Mouse (Mus musculus): ENCODE measurements around the gene Ccdc88c.

Gene Ccdc88c

DNA sequence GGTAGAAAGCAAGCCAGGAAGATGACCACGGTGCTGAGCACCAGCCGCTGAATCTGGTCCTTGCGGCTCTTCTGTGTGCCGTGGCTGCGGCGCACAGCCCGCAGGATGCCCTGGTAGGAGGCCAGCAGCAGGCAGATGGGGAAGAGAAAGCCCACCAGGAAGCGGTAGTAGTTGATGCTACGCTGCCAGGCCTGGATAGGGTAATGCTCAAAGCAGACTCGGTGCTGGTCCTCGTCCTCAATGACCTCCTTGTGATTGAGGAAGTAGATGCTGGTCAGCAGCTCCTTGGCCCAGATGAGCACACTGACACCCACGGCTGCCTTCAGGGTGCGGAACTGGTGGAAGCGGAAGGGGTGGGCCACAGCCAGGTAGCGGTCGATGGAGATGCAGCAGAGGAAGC is 150.3 kb downstream of the Ccdc88c start:
- no peak for DNase-seq (ENCODE audit: low spot score in 2 of 2)

DNA sequence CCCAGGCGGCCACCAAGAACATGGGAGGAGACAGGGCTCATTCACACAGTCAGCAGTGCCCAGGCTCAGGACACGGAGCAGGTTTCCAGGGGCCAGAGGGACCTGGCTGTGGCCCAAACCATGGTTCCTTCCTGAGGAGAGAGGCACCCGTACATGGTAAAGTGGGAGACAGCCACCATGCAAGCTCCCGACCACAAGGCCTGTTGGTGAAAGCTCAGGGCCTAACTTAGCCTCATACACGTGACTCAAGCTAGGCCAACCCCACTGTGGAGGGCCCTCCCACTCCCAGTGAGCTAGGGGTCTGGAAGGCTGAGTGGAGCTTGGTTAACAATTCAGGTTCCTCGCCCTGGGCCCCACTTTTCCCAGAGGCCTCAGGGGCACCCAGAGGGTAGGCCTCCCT is 150.9 kb downstream of the Ccdc88c start:
- no peak for DNase-seq (ENCODE audit: low spot score in 2 of 2)

DNA sequence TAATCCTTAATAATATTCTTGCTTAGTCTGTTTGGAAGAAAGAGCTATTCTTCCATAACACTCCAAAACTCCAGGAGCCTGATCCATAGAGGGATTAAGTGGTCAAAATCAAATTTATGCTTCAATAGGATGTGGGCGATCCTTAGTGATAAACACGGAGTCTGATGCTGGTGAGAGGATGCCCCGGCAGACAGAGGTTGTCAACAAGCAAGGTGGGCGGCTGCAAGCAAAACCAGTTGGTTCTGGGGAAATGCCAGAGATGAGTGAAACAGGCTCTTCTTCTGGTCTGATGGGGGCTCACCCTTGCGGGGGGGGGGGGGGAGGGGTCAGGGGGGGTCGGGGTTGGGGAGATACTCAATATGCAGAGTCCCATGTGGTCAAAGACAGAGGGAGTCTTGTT is 152.9 kb downstream of the Ccdc88c start:
- no peak for DNase-seq (ENCODE audit: low spot score in 2 of 2)

DNA sequence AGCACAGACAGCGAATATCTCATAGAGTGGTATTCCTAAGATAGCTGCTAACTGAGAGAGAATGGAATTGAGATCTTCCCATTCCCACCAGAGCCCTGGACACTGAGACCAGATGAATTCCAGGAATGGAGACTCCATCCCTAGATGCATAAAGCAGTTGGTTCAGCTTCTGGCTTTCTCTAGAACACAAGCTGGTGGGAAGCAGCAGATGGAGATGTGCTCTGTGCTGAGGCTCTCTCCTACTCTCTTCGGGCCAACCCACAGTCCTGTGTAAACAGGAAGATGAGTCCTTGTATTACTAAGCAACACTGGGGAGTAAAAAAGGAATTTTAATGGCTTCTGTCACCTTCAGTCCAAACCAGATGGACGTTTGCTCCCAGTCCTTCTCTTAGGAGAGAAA is 153.3 kb downstream of the Ccdc88c start:
- no peak for DNase-seq (ENCODE audit: low spot score in 2 of 2)

DNA sequence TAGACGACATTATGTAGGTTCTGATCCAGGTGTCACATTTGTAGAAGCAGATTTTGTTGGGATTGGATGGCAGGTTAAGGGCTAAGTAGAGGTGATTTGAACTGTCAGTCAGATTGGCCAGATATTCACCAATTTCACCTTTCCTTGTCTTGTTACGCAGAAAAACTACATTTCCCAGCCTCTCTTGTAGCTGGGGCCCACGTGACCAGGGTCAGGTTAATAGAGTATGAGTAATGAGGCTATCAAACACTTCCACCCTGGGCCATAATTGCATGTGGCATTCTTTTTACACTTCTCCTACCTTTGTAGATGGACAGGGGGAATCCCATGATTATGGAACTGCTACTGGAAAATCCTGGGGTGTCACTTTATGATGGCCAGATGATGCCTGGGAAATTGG is 155.2 kb downstream of the Ccdc88c start:
- no peak for DNase-seq (ENCODE audit: low spot score in 2 of 2)

DNA sequence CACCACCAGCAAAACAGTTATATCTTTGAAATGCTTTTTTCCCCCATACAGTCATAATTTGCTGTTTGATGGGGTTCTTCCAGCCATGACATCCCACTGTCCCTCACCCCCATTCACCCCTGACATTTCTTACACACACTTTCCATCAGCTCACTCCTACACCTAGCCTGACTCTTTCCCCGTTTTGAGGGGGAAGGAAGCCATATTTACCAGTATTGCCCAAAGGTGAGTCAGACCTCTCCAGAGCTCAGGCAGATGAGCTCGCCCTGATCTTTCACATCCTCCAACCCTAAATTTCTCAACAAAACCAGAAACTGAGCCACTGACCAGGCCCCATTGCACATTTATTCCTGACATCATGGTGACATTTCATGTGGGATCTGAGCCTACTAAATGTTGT is 157.0 kb downstream of the Ccdc88c start:
- DNase-seq (ENCODE audit: low spot score in 2 of 2): no peak

DNA sequence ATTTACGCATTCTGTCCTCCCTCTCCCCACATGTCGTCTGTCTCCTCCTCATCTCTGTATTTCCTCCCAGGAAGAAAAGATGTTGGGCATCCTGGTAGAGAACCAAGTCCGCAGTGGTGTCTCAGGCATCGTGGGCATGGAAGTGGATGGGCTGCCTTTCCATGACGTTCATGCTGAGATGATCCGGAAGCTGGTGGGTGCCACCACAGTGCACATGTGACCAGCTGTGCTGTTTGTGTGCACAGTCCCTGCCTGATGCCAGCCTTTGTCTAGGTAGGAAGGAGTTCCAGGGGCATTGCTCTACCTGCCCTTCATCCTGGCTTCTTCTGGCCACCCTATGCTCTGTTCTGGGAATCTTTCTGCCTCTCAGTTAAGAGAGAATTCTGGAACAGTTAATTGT is 157.6 kb downstream of the Ccdc88c start:
- no peak for DNase-seq (ENCODE audit: low spot score in 2 of 2)

DNA sequence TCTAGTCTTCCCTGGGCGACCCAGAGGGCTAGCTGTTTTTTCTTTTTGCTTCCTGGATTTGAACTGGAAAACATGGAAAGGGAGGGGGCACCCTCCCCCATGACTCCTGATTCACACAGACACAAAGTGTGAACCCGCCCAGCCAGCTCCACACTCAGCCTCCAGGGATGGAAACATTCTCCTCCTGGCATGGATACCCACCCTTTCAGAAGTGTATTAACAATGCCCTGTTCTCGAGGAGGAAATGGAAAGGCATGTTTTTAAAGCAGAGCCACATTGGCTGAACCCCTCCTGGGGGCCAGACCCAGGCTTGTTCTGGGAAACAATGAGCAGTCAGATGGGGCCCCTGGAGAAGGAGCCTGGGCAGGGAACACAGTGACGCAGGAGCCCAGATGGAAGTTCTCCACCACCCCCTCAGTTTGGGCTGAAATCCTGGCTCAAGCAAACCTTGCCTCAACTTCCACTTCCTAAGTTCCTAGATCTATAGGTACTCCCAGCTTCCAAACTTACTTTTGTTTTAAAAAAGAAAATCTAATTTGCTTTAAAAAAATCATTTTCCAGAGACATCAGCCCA is 160.7 kb downstream of the Ccdc88c start:
- no peak for DNase-seq (ENCODE audit: low spot score in 2 of 2)

DNA sequence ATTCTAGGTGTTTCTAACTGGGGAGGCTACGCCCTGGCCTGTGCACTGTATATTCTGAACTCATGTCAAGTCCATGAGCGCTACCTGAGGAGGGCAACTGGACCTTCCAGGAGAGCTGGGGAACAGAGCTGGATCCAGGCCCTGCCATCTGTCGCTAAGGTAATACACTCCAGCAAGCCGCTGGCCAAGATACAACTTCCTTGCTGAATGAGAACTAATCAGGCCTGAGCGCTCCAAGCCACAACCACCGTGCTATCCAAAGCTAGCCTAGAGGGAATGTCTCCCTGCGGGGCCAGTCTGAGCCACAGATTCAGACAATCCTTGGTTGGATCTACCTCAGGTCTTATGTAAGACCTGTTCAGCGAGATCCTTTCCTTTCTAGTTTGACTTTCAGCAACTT is 161.8 kb downstream of the Ccdc88c start:
- no peak for DNase-seq (ENCODE audit: low spot score in 2 of 2)

DNA sequence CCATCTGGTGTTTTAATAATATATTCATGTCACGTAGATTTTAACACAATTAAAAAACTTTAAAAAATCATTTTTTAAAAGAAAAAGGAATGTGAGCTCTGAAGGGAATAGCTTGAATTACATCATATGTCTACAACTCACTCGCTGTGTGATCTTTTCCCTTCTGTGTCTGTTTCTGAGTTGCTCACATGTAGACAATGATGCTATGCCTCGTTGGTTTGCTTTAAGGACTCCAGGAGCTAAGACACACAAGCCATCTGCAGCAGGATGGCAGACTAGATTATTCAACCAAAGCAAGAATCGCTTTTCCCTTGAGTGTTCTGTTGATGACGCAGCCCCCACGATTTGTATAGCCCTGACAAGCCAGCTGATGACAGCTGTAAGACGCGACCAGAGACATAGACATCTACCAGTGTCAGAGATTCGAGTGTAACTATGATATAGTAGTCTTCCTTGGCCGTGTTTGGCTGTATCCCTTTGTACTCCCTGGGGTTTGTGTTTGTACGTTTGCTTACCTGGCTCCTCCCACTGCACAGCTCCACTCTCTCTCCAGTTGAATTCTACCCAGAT is 163.3 kb downstream of the Ccdc88c start:
- no peak for DNase-seq (ENCODE audit: low spot score in 2 of 2)

DNA sequence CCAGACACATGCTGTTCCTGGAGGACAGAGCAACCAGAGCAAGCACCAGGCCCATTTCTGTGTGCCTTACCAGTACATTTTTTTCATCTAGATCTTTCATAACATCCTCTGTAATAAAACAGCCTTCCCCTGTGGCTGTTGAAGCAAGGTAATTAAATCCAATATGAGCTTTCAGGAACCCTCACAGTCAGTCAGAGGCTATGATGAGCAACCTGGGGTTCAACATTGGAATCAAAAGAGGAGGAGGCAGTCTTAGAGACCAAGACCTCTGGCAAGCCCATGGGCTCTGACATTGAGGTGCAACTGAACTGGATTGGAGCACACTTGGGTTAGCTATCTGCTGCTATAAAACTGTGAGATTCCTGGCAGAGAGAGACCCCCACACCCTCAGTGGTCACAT is 163.8 kb downstream of the Ccdc88c start:
- no peak for DNase-seq (ENCODE audit: low spot score in 2 of 2)

DNA sequence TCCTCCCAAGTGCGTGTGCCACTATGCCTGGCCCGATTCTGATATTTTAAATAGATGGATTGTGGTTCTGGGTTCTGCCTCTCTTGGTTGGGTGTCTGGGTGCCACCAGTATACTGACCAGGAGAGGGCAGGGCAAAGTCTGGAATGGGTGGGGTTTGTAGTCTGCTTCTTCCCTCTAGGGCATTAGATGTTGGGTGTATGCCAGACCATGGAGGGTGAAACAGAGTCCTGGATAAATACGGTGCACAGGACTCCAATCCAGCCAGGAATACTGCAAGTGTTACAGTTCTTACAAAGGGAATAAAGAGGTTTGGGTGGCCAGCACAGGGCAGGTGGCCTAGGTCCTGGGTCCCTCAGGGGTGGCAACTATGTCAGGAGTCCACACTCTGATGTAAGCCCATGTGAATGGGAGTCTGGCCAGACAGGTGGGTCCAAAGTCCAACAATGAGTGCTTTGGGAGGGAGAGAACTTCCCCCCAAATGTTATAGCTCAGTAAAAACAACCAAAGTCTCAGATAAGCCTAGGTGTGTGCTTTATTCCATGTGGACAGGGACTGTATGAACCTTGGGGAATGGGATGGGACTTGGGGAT is 165.9 kb downstream of the Ccdc88c start:
- DNase-seq (ENCODE audit: low spot score in 2 of 2): no peak

DNA sequence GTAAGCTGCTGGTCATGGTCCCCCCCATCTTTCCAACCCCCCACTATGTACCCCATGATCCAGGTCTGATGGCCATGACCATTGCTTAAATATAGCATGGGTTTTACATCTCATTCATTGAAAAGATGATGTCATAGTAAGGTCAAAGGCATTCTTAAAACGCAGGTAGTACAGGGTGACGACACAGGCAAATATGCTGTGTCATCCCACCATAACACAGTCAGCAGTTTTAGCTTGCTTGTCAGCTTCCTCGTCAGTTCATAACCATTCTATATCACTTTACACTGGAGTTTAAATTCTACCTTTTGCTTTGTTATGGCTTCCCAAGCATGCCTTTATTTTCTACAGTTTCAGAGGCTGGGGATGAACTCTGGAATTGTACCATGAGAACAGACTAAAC is 166.6 kb downstream of the Ccdc88c start:
- DNase-seq (ENCODE audit: low spot score in 2 of 2): no peak

Data from urinary bladder, adult 18-20 months (tissue).